8 mouse cellular contexts compared by ENCODE assay signal in the genomic region with DNA sequence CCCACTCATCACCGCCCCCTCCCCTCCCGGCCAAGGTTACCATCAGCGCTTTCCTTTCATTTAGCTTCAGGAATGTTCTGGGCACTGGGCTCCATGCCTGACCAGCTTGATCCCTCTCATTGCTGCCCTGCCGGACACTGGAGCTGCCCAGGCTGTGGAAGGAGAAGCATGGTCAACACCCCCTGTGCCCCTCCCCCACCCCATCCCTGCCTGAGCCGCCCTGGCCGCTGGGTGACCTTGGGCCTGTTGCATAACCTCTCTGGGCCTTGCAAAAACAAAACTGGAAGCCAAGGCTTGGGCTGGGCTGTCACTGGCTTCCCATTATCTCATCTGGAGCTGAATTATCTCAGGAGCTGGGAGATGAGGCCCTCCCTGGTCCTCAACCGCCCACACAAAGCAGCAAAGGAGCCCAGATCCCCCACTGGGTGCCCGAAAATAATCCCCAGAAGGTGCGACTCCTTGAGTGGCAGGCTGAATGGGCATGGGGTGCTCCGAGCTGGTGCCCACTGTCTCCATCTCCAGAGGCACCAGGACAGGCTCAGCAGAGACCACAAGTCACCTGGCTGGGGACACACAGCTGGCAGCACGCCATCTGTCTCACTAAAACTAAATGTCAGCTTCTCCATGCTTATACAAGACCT. TPM values are rescaled to one million over a fixed set of nuclear protein-coding genes. Genes with fewer than 3 reads are reported as not detected.
DNase-seq lines count a peak whose midpoint lies in the region; ATAC-seq lines count a peak whose summit lies in the region.

No protein-coding gene starts in this region.

- no peak overlapping the region; the same call in 1 of the 2 replicates for H3K9ac ChIP-seq in forebrain, embryonic 15.5 days (replicated peaks)
- peak overlapping the region; percentile 42; the same call in 1 of the 2 replicates for H3K9ac ChIP-seq in hindbrain, embryonic 11.5 days (ENCODE audit: low read depth, low read length)
- peak overlapping the region; percentile 61 for H3K9ac ChIP-seq in midbrain, embryonic 13.5 days (replicated peaks)

- peak overlapping the region; percentile 11; the same call in 1 of the 2 replicates for H3K4me2 ChIP-seq in forebrain, embryonic 15.5 days (replicated peaks)
- H3K4me2 ChIP-seq in hindbrain, embryonic 11.5 days (replicated peaks; ENCODE audit: low read depth, low read length), result 0 out of 2 replicates have a peak overlapping the region, but pooled peaks have one; percentile 11
- peak overlapping the region; percentile 63 for H3K4me2 ChIP-seq in midbrain, embryonic 13.5 days (replicated peaks)

- H3K36me3 ChIP-seq in forebrain, embryonic 15.5 days, result peaks cover 9% of the 10 kb centered on the region; the same call in 1 of the 2 replicates
- H3K36me3 ChIP-seq in hindbrain, embryonic 11.5 days (ENCODE audit: control insufficient read depth, insufficient read depth, low read length), result no peaks in the 10 kb centered on the region
- peaks cover 36% of the 10 kb centered on the region for H3K36me3 ChIP-seq in limb, embryonic 10.5 days
- peaks cover 5% of the 10 kb centered on the region for H3K36me3 ChIP-seq in midbrain, embryonic 13.5 days

- H3K4me1 ChIP-seq in forebrain, embryonic 15.5 days, result peaks cover 69% of the 10 kb centered on the region
- H3K4me1 ChIP-seq in hindbrain, embryonic 11.5 days (replicated peaks; ENCODE audit: control insufficient read depth, insufficient read depth, low read length), result peaks cover 33% of the 10 kb centered on the region
- peaks cover 76% of the 10 kb centered on the region for H3K4me1 ChIP-seq in limb, embryonic 10.5 days
- H3K4me1 ChIP-seq in midbrain, embryonic 13.5 days (replicated peaks), result peaks cover 91% of the 10 kb centered on the region

- H3K4me3 ChIP-seq in forebrain, embryonic 15.5 days, result no peak overlapping the region
- no peak overlapping the region for H3K4me3 ChIP-seq in hindbrain, embryonic 11.5 days (ENCODE audit: low read depth, low read length)
- no peak overlapping the region; the same call in 1 of the 2 replicates for H3K4me3 ChIP-seq in limb, embryonic 10.5 days
- no peak overlapping the region for H3K4me3 ChIP-seq in midbrain, embryonic 13.5 days (replicated peaks)

- WGBS in forebrain, embryonic 15.5 days, result 23% methylated on average over 11 of the region's 11 CpGs
- 42% methylated on average over 11 of the region's 11 CpGs for WGBS in hindbrain, embryonic 11.5 days
- WGBS in limb, embryonic 10.5 days, result 52% methylated on average over 11 of the region's 11 CpGs
- 29% methylated on average over 11 of the region's 11 CpGs for WGBS in midbrain, embryonic 13.5 days

- ATAC-seq in forebrain, embryonic 15.5 days (replicated peaks), result no peak
- ATAC-seq in hindbrain, embryonic 11.5 days (ENCODE audit: low FRiP score), result 0 out of 2 replicates have a peak, but pooled peaks have one; percentile 9
- ATAC-seq in midbrain, embryonic 13.5 days, result no peak; the same call in 1 of the 2 replicates
- ATAC-seq in erythroid progenitor cell, adult 5-6 weeks (replicated peaks; ENCODE audit: low FRiP score, poor library complexity, severe bottlenecking), result no peak
- no peak for ATAC-seq in inflammation-experienced regulatory T-cells, adult 6 months

- no peaks in the 10 kb centered on the region for H3K9me3 ChIP-seq in forebrain, embryonic 15.5 days
- no peaks in the 10 kb centered on the region for H3K9me3 ChIP-seq in hindbrain, embryonic 11.5 days (ENCODE audit: control insufficient read depth, low read length)
- H3K9me3 ChIP-seq in limb, embryonic 10.5 days (replicated peaks), result no peaks in the 10 kb centered on the region
- no peaks in the 10 kb centered on the region for H3K9me3 ChIP-seq in midbrain, embryonic 13.5 days

- no peaks in the 10 kb centered on the region for H3K27me3 ChIP-seq in forebrain, embryonic 15.5 days
- no peaks in the 10 kb centered on the region for H3K27me3 ChIP-seq in hindbrain, embryonic 11.5 days (ENCODE audit: control insufficient read depth, insufficient read depth, low read length)
- no peaks in the 10 kb centered on the region for H3K27me3 ChIP-seq in limb, embryonic 10.5 days (ENCODE audit: low read depth, poor library complexity, severe bottlenecking)
- H3K27me3 ChIP-seq in midbrain, embryonic 13.5 days, result no peaks in the 10 kb centered on the region

- peak overlapping the region; percentile 87 for H3K27ac ChIP-seq in forebrain, embryonic 15.5 days (replicated peaks)
- peak overlapping the region; percentile 96 for H3K27ac ChIP-seq in hindbrain, embryonic 11.5 days (ENCODE audit: low read depth, low read length)
- peak overlapping the region; percentile 77 for H3K27ac ChIP-seq in limb, embryonic 10.5 days
- H3K27ac ChIP-seq in midbrain, embryonic 13.5 days, result peak overlapping the region; percentile 98

- DNase-seq in ES-CJ7 (ENCODE audit: low read depth, low spot score) (peak; percentile 70), adipocyte (ENCODE audit: low spot score) (peak; percentile 91)
- no peak for DNase-seq in hindbrain, embryonic 11.5 days (ENCODE audit: low spot score)
- no peak for DNase-seq in limb, embryonic 10.5 days (ENCODE audit: low spot score)

RNA-seq across cellular contexts. Expression of a gene that starts 9.1 kb away (rescaled TPM):
- 317 and 325 TPM in 2 replicates for polyA plus RNA-seq in forebrain, embryonic 15.5 days (2015; fragmentation: Nextera tagmentation; extraction: Ambion mirVana)
- polyA plus RNA-seq in hindbrain, embryonic 11.5 days (2014; fragmentation: Nextera tagmentation; extraction: Ambion mirVana), result 129 and 132 TPM in 2 replicates
- polyA plus RNA-seq in limb, embryonic 10.5 days (2016; fragmentation: Nextera tagmentation; extraction: Ambion mirVana), result 121 and 126 TPM in 2 replicates
- 246 and 261 TPM in 2 replicates for polyA plus RNA-seq in midbrain, embryonic 13.5 days (2015; fragmentation: Nextera tagmentation; extraction: Ambion mirVana)
- 8.8 and 16.2 TPM in 2 replicates for total RNA-seq in erythroid progenitor cell, adult 5-6 weeks (2015; ENCODE audit: low replicate concordance)
- total RNA-seq in erythroid progenitor cell, adult 5-6 weeks (2017; ENCODE audit: low replicate concordance), result 2.0 and 9.2 TPM in 2 replicates
- polyA plus RNA-seq in inflammation-experienced regulatory T-cells, adult 6 months (2017; shearing (Covaris generic)), result under 1 TPM in 1 of 3 experiments, not detected in 2; 0.43 TPM

RNA-seq across cellular contexts. Expression of a gene that starts 11.7 kb away (rescaled TPM):
- 0.25 and 0.43 TPM in 2 replicates for polyA plus RNA-seq in forebrain, embryonic 15.5 days (2015; fragmentation: Nextera tagmentation; extraction: Ambion mirVana)
- 0.13 TPM in 1 of 2 replicates, not detected in the other for polyA plus RNA-seq in hindbrain, embryonic 11.5 days (2014; fragmentation: Nextera tagmentation; extraction: Ambion mirVana)
- 0.19 TPM in 1 of 2 replicates, not detected in the other for polyA plus RNA-seq in limb, embryonic 10.5 days (2016; fragmentation: Nextera tagmentation; extraction: Ambion mirVana)
- not detected in 2 replicates for polyA plus RNA-seq in midbrain, embryonic 13.5 days (2015; fragmentation: Nextera tagmentation; extraction: Ambion mirVana)
- total RNA-seq in erythroid progenitor cell, adult 5-6 weeks (2015; ENCODE audit: low replicate concordance), result 25.6 and 44.0 TPM in 2 replicates
- 1.1 and 6.5 TPM in 2 replicates for total RNA-seq in erythroid progenitor cell, adult 5-6 weeks (2017; ENCODE audit: low replicate concordance)
- polyA plus RNA-seq in inflammation-experienced regulatory T-cells, adult 6 months (2017; shearing (Covaris generic)), result 1 to 10 TPM in 1 of 3 experiments, under 1 TPM in 1, not detected in 1; 0.57 to 1.1 TPM

RNA-seq across cellular contexts. Expression of a gene that starts 18.3 kb away (rescaled TPM):
- 0.66 and 0.68 TPM in 2 replicates for polyA plus RNA-seq in forebrain, embryonic 15.5 days (2015; fragmentation: Nextera tagmentation; extraction: Ambion mirVana)
- 0.59 and 0.69 TPM in 2 replicates for polyA plus RNA-seq in hindbrain, embryonic 11.5 days (2014; fragmentation: Nextera tagmentation; extraction: Ambion mirVana)
- 0.60 TPM in 1 of 2 replicates, not detected in the other for polyA plus RNA-seq in limb, embryonic 10.5 days (2016; fragmentation: Nextera tagmentation; extraction: Ambion mirVana)
- 0.36 and 0.85 TPM in 2 replicates for polyA plus RNA-seq in midbrain, embryonic 13.5 days (2015; fragmentation: Nextera tagmentation; extraction: Ambion mirVana)
- total RNA-seq in erythroid progenitor cell, adult 5-6 weeks (2015; ENCODE audit: low replicate concordance), result not detected in 2 replicates
- not detected in 2 replicates for total RNA-seq in erythroid progenitor cell, adult 5-6 weeks (2017; ENCODE audit: low replicate concordance)
- not detected for polyA plus RNA-seq in inflammation-experienced regulatory T-cells, adult 6 months (2017; shearing (Covaris generic))

RNA-seq across cellular contexts. Expression of a gene that starts 25.4 kb away (rescaled TPM):
- 0.83 and 0.84 TPM in 2 replicates for polyA plus RNA-seq in forebrain, embryonic 15.5 days (2015; fragmentation: Nextera tagmentation; extraction: Ambion mirVana)
- 1.5 TPM in 2 replicates for polyA plus RNA-seq in hindbrain, embryonic 11.5 days (2014; fragmentation: Nextera tagmentation; extraction: Ambion mirVana)
- 1.8 and 2.3 TPM in 2 replicates for polyA plus RNA-seq in limb, embryonic 10.5 days (2016; fragmentation: Nextera tagmentation; extraction: Ambion mirVana)
- polyA plus RNA-seq in midbrain, embryonic 13.5 days (2015; fragmentation: Nextera tagmentation; extraction: Ambion mirVana), result 0.63 and 1.1 TPM in 2 replicates
- 5.4 TPM in 1 of 2 replicates, not detected in the other for total RNA-seq in erythroid progenitor cell, adult 5-6 weeks (2015; ENCODE audit: low replicate concordance)
- total RNA-seq in erythroid progenitor cell, adult 5-6 weeks (2017; ENCODE audit: low replicate concordance), result 0.38 and 1.3 TPM in 2 replicates
- polyA plus RNA-seq in inflammation-experienced regulatory T-cells, adult 6 months (2017; shearing (Covaris generic)), result 1 to 10 TPM in 1 of 3 experiments, under 1 TPM in 1, not detected in 1; 0.21 to 1.2 TPM

RNA-seq across cellular contexts. Expression of a gene that starts 35.7 kb away (rescaled TPM):
- polyA plus RNA-seq in forebrain, embryonic 15.5 days (2015; fragmentation: Nextera tagmentation; extraction: Ambion mirVana), result 94.9 and 108 TPM in 2 replicates
- polyA plus RNA-seq in hindbrain, embryonic 11.5 days (2014; fragmentation: Nextera tagmentation; extraction: Ambion mirVana), result 79.4 and 80.5 TPM in 2 replicates
- 141 and 151 TPM in 2 replicates for polyA plus RNA-seq in limb, embryonic 10.5 days (2016; fragmentation: Nextera tagmentation; extraction: Ambion mirVana)
- polyA plus RNA-seq in midbrain, embryonic 13.5 days (2015; fragmentation: Nextera tagmentation; extraction: Ambion mirVana), result 71.5 and 82.3 TPM in 2 replicates
- total RNA-seq in erythroid progenitor cell, adult 5-6 weeks (2015; ENCODE audit: low replicate concordance), result 40.0 and 58.7 TPM in 2 replicates
- total RNA-seq in erythroid progenitor cell, adult 5-6 weeks (2017; ENCODE audit: low replicate concordance), result 18.3 and 19.4 TPM in 2 replicates
- 1 to 10 TPM; 2.1 to 2.8 (median 2.7) TPM for polyA plus RNA-seq in inflammation-experienced regulatory T-cells, adult 6 months (2017; shearing (Covaris generic))

Comparison
In these comparisons a context has a peak if more than half of its experiments do, and no peak if none do; other contexts are left out.
1. DNase-seq: peak in ES-CJ7 (single experiment) and adipocyte (single experiment); none in hindbrain, embryonic 11.5 days (single experiment) and limb, embryonic 10.5 days (single experiment).
2. H3K4me2 ChIP-seq: peak in every context shown above with its lines; median percentile 63 in midbrain, embryonic 13.5 days; 11 in forebrain, embryonic 15.5 days; 11 in hindbrain, embryonic 11.5 days.
3. RNA of a gene that starts 9.1 kb away (polyA plus RNA-seq): 317 to 325 TPM in forebrain, embryonic 15.5 days, 246 to 261 TPM in midbrain, embryonic 13.5 days, 129 to 132 TPM in hindbrain, embryonic 11.5 days and 121 to 126 TPM in limb, embryonic 10.5 days; 0.43 TPM in inflammation-experienced regulatory T-cells, adult 6 months; every median in the first group is over 10 times any median in the second.
4. Peak in every context shown above with its lines, with median percentiles within 50 percentile points of each other: H3K27ac ChIP-seq.